Mouse (Mus musculus) ovary, postnatal 36 days (tissue): ENCODE results near the gene Gm8677.
"Not testable (repeated sequence)": the region's sequence is repeated elsewhere in the genome, so short reads cannot be mapped to it uniquely, and the experiment has no call there.

Source experiments
- DNase-seq: peaks from one replicate; pipeline ENCODE4 v3.0.0; 2022; ENCODE audit warnings: low spot score, mixed read lengths

Gene Gm8677

DNA sequence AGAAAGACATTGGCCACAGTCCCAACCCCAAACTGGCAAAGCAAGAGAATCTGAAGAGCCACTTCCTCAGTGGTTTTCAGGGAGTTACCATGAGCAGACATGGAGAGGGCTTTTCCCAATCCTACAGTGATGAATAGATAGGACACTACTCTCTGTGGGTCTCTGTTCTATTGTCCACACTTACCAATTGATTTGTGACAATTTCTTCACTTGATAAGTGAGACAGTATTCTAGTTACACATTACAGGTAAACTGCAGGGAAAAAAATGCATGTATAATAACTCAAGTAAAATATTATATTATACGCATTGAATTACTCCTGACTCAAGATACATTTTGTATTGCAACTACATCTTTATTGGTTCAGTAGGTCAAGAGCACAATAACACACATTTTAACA is at the start of gene Gm8677:
Gene Gm8677, minus strand, starts transcription at position 101 of the 400 bp plus-strand sequence.
- DNase-seq, result not testable (repeated sequence)

- not testable (repeated sequence) for DNase-seq
Observed at GRCm38 (mm10) chr7:22565243-22565642, 30.6 kb upstream of the Gm8677 start, which contains the start of gene Gm4201. Gene Gm4201, minus strand, starts transcription at chr7:22565343.

DNA sequence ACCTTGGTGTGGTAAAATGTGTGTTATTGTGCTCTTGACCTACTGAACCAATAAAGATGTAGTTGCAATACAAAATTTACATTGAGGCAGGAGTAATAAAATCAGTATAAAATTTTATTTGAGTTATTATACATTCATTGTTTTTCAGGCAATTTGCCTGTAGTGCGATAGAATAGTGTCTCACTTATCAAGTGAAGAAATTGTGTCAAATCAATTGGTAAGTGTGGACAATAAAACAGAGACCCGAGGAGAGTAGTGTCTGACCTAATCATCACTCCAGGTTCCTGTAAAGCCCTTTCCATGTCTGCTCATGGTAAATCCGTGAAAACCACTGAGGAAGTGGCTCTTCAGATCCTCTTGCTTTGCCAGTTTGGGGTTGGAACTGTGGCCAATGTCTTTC is 12.0 kb downstream of the Gm8677 start, which contains the start of gene Vmn1r152:
Gene Vmn1r152, plus strand, starts transcription at position 301 of the 400 bp plus-strand sequence.
- DNase-seq, result not testable (repeated sequence)

- DNase-seq, result not testable (repeated sequence)
Observed at GRCm38 (mm10) chr7:22499578-22499977, 35.1 kb downstream of the Gm8677 start, which contains the start of gene Vmn1r151. Gene Vmn1r151, minus strand, starts transcription at chr7:22499678.
